Mouse (Mus musculus) erythroblast, adult 5-6 weeks (primary cell): Measurements from ENCODE around the gene Klre1. TPM values are rescaled to one million over a fixed set of nuclear protein-coding genes. Genes with fewer than 3 reads are reported as not detected.
"Not testable (repeated sequence)": the region's sequence is repeated elsewhere in the genome, so short reads cannot be mapped to it uniquely, and the experiment has no call there.

Experiments used
- ATAC-seq: replicated peaks from 2 replicates; pipeline ENCODE4 v1.8.0; 2016; ENCODE audit warnings: moderate number of reproducible peaks, mild to moderate bottlenecking, moderate TSS enrichment, inconsistent platforms; ENCODE audit not compliant: poor library complexity, low FRiP score, severe bottlenecking
- total RNA-seq, 2 experiments: library from RNA; stranded (forward) in 1 of 2; stranded (reverse) in 1 of 2; fragments of 150-400 nt in 1 of 2; fragments of 200-764, 138-1000 nt in 1 of 2; gene quantifications; 2 replicates each; pipeline versions ENCODE4 v1.2.3 to v1.2.4; 2015 to 2017; ENCODE audit warnings: low replicate concordance in 2 of 2

Gene Klre1
- total RNA-seq, 2 experiments from 2014 or later: not detected

GRCm38 (mm10) chr6:129581274-129581673 is 3.6 kb downstream of the Klre1 start:
- ATAC-seq: no peak

DNA sequence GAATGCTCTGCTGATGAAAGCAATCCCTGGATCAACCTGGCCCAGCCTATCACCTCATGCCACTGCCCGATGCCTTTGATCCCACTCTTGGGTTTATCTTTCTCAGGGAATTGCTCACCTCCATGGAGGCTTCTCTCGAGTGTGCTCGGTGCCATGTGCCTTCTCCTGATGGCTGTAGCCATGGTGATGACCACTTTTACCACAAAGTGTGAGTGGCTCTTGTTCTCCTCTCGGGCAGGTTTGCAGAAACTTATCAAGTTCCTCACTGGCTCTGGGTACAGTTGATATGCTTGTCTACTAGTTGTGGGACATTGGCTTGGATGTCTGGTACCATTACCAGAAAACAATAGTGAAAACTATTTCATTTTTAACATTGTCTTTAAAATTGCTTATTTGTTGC is 4.2 kb downstream of the Klre1 start:
- ATAC-seq: no peak

GRCm38 (mm10) chr6:129583014-129583413 is 5.3 kb downstream of the Klre1 start:
- ATAC-seq: no peak

GRCm38 (mm10) chr6:129591508-129591907 is 13.8 kb downstream of the Klre1 start, which contains the start of gene Klrd1:
Klrd1 (plus strand) TSS chr6:129591782.
- ATAC-seq: no peak

GRCm38 (mm10) chr6:129608372-129608771 is 30.7 kb downstream of the Klre1 start:
- no peak for ATAC-seq

GRCm38 (mm10) chr6:129623735-129624134 is 46.0 kb downstream of the Klre1 start, which contains the start of gene Klrk1:
Klrk1 (minus strand) TSS chr6:129623864.
- no peak for ATAC-seq

DNA sequence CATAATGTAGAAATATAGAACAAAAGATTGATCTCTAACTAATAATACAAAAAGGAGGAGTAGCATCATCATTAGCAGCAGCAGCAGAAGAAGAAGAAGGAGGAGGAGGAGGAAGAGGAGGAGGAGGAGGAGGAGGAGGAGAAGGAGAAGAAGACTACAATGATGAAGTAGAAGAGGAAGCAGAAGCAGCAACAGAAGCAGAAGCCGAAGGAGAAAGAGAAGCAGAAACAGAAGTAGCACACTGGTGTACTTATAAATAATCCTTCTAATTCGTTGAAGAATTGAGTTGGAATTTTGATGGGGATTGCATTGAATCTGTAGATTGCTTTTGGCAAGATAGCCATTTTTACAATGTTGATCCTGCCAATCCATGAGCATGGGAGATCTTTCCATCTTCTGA is 53.3 kb downstream of the Klre1 start:
- not testable (repeated sequence) for ATAC-seq

Other genes with a start within 250 kb of the Klre1 start
- gene 4922502D21Rik, start 246.1 kb upstream of the Klre1 start, total RNA-seq (2015; ENCODE audit: low replicate concordance): not detected in 2 replicates
- not detected in 2 replicates for gene 4922502D21Rik, start 246.1 kb upstream of the Klre1 start, total RNA-seq (2017; ENCODE audit: low replicate concordance)
- gene Clec12a, start 235.2 kb upstream of the Klre1 start, total RNA-seq (2015; ENCODE audit: low replicate concordance): 153 and 181 TPM in 2 replicates
- gene Clec12a, start 235.2 kb upstream of the Klre1 start, total RNA-seq (2017; ENCODE audit: low replicate concordance): 93.7 and 116 TPM in 2 replicates
- gene Clec12b, start 192.0 kb upstream of the Klre1 start, total RNA-seq (2015; ENCODE audit: low replicate concordance): not detected in 2 replicates
- not detected in 2 replicates for gene Clec12b, start 192.0 kb upstream of the Klre1 start, total RNA-seq (2017; ENCODE audit: low replicate concordance)
- gene Clec1b, start 180.6 kb upstream of the Klre1 start, total RNA-seq (2015; ENCODE audit: low replicate concordance): 8.6 TPM in 1 of 2 replicates, not detected in the other
- 0.56 and 4.3 TPM in 2 replicates for gene Clec1b, start 180.6 kb upstream of the Klre1 start, total RNA-seq (2017; ENCODE audit: low replicate concordance)
- gene Clec9a, start 169.0 kb upstream of the Klre1 start, total RNA-seq (2015; ENCODE audit: low replicate concordance): 0.63 TPM in 1 of 2 replicates, not detected in the other
- 2.0 and 6.6 TPM in 2 replicates for gene Clec9a, start 169.0 kb upstream of the Klre1 start, total RNA-seq (2017; ENCODE audit: low replicate concordance)
- not detected in 2 replicates for gene Clec1a, start 125.9 kb upstream of the Klre1 start, total RNA-seq (2015; ENCODE audit: low replicate concordance)
- 0.17 and 1.1 TPM in 2 replicates for gene Clec1a, start 125.9 kb upstream of the Klre1 start, total RNA-seq (2017; ENCODE audit: low replicate concordance)
- gene Olr1, start 70.7 kb upstream of the Klre1 start, total RNA-seq (2015; ENCODE audit: low replicate concordance): 6.9 and 13.8 TPM in 2 replicates
- 10.0 and 12.6 TPM in 2 replicates for gene Olr1, start 70.7 kb upstream of the Klre1 start, total RNA-seq (2017; ENCODE audit: low replicate concordance)
- not detected in 2 replicates for gene Tmem52b, start 65.3 kb upstream of the Klre1 start, total RNA-seq (2015; ENCODE audit: low replicate concordance)
- not detected in 2 replicates for gene Tmem52b, start 65.3 kb upstream of the Klre1 start, total RNA-seq (2017; ENCODE audit: low replicate concordance)
- gene Gabarapl1, start 44.7 kb upstream of the Klre1 start, total RNA-seq (2015; ENCODE audit: low replicate concordance): 14.0 and 22.6 TPM in 2 replicates
- 31.4 and 36.7 TPM in 2 replicates for gene Gabarapl1, start 44.7 kb upstream of the Klre1 start, total RNA-seq (2017; ENCODE audit: low replicate concordance)
- not detected in 2 replicates for gene Klrd1, start 13.9 kb downstream of the Klre1 start, total RNA-seq (2015; ENCODE audit: low replicate concordance)
- 2.4 TPM in 1 of 2 replicates, not detected in the other for gene Klrd1, start 13.9 kb downstream of the Klre1 start, total RNA-seq (2017; ENCODE audit: low replicate concordance)
- 1.7 and 2.9 TPM in 2 replicates for gene Klrk1, start 46.0 kb downstream of the Klre1 start, total RNA-seq (2015; ENCODE audit: low replicate concordance)
- gene Klrk1, start 46.0 kb downstream of the Klre1 start, total RNA-seq (2017; ENCODE audit: low replicate concordance): 3.4 and 6.6 TPM in 2 replicates
- gene Klrc3, start 65.4 kb downstream of the Klre1 start, total RNA-seq (2015; ENCODE audit: low replicate concordance): not detected in 2 replicates
- not detected in 2 replicates for gene Klrc3, start 65.4 kb downstream of the Klre1 start, total RNA-seq (2017; ENCODE audit: low replicate concordance)
- 1.0 TPM in 1 of 2 replicates, not detected in the other for gene Klrc2, start 82.8 kb downstream of the Klre1 start, total RNA-seq (2015; ENCODE audit: low replicate concordance)
- gene Klrc2, start 82.8 kb downstream of the Klre1 start, total RNA-seq (2017; ENCODE audit: low replicate concordance): 0.42 and 1.3 TPM in 2 replicates
- gene Klrc1, start 101.1 kb downstream of the Klre1 start, total RNA-seq (2015; ENCODE audit: low replicate concordance): 0.63 TPM in 1 of 2 replicates, not detected in the other
- 2.2 and 3.1 TPM in 2 replicates for gene Klrc1, start 101.1 kb downstream of the Klre1 start, total RNA-seq (2017; ENCODE audit: low replicate concordance)
- gene Klri1, start 139.2 kb downstream of the Klre1 start, total RNA-seq (2015; ENCODE audit: low replicate concordance): not detected in 2 replicates
- not detected in 2 replicates for gene Klri1, start 139.2 kb downstream of the Klre1 start, total RNA-seq (2017; ENCODE audit: low replicate concordance)
- gene Klri2, start 162.6 kb downstream of the Klre1 start, total RNA-seq (2015; ENCODE audit: low replicate concordance): not detected in 2 replicates
- gene Klri2, start 162.6 kb downstream of the Klre1 start, total RNA-seq (2017; ENCODE audit: low replicate concordance): not detected in 2 replicates
- gene Gm156, start 206.4 kb downstream of the Klre1 start, total RNA-seq (2015; ENCODE audit: low replicate concordance): not detected in 2 replicates
- not detected in 2 replicates for gene Gm156, start 206.4 kb downstream of the Klre1 start, total RNA-seq (2017; ENCODE audit: low replicate concordance)